Mouse (Mus musculus) thymus, adult 2 months (tissue): ENCODE measurements around the gene Map3k7.

Experiments used
- CTCF ChIP-seq: fragments of 200-500 bp; IDR thresholded peaks from 2 replicates; pipeline ENCODE4 v1.5.1; 2012; ENCODE audit warnings: mild to moderate bottlenecking, control low read depth, low read length, moderate library complexity, borderline replicate concordance; ENCODE audit not compliant: control insufficient read depth, poor library complexity, insufficient read depth; ENCODE audit errors: extremely low read depth
- POLR2A ChIP-seq: fragments of 200-500 bp; IDR thresholded peaks from 2 replicates; pipeline ENCODE4 v1.6.1; 2012; ENCODE audit warnings: mild to moderate bottlenecking, low read length, control low read depth, moderate library complexity; ENCODE audit not compliant: control insufficient read depth, poor library complexity, insufficient read depth; ENCODE audit errors: extremely low read depth

DNA sequence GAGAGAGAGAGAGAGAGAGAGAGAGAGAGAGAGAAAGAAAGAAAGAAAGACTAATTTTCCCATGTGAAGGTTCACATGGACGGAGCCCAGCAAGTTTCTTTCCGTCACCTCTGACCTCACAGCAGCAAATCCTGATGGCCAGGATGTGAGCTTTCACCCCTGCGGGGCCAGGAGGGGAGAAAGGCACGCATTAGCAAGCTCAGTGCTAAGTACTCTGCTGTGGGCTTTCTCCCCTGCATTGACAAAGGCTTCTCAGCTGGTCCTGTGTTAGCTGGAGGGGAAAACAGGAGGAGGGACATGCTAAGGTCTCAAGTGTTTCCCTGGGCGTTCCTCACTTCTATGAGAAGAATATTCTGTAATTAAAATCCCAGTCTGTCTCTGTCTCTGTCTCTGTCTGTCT, 81.3 kb downstream of the Map3k7 start:
- no peak for TF ChIP-seq CTCF
- no peak for TF ChIP-seq POLR2A
